Mouse (Mus musculus): ENCODE measurements around the gene Gpi1. TPM values are rescaled to one million over a fixed set of nuclear protein-coding genes. Genes with fewer than 3 reads are reported as not detected.
A peak's percentile ranks its signal among the peaks of the same experiment; 100 is the strongest.
"Not testable (repeated sequence)": the region's sequence is repeated elsewhere in the genome, so short reads cannot be mapped to it uniquely, and the experiment has no call there.

Gpi1 gene
- polyA plus RNA-seq, 1 experiment from 2014 or later = 395 TPM

- H3K27ac ChIP-seq (replicated peaks) = peak within 1 kb of the TSS; percentile 92
- H3K27me3 ChIP-seq (ENCODE audit: low read depth, poor library complexity, severe bottlenecking) = no peaks in the 10 kb centered on the region
- peaks cover 9% of the 10 kb centered on the region for H3K4me1 ChIP-seq
- WGBS = 3% methylated on average over 70 of the region's 70 CpGs
- H3K4me3 ChIP-seq = peak within 1 kb of the TSS; percentile 98
- H3K9me3 ChIP-seq (replicated peaks) = no peaks in the 10 kb centered on the region
- peak; percentile 95 for DNase-seq (ENCODE audit: low spot score)
- peaks cover 43% of the 10 kb centered on the region for H3K36me3 ChIP-seq
Measured at GRCm38 (mm10) chr7:34196132-34197128, 33.7 kb downstream of the Gpi1 start, which contains the start of gene Pdcd2l. Pdcd2l (minus strand) TSS chr7:34196661.

- Histone ChIP-seq H3K36me3 (peaks cover 38% of the 10 kb centered on the region), H3K9me3 (replicated peaks) (no peaks in the 10 kb centered on the region), H3K4me1 (peaks cover 9% of the 10 kb centered on the region), H3K27me3 (ENCODE audit: low read depth, poor library complexity, severe bottlenecking) (no peaks in the 10 kb centered on the region), H3K4me3 (peak overlapping the region; percentile 98), H3K27ac (replicated peaks) (peak overlapping the region; percentile 92; the same call in 1 of the 2 replicates)
- WGBS = 48% methylated on average over 3 of the region's 3 CpGs
- DNase-seq (ENCODE audit: low spot score) = no peak
Measured at GRCm38 (mm10) chr7:34195632-34196031, 34.5 kb downstream of the Gpi1 start.

GRCm38 (mm10) chr7:34192825-34193224 lies 37.3 kb downstream of the Gpi1 start:
- Histone ChIP-seq H3K4me1 (peaks cover 9% of the 10 kb centered on the region), H3K9me3 (replicated peaks) (no peaks in the 10 kb centered on the region), H3K27ac (replicated peaks) (no peak overlapping the region), H3K36me3 (peaks cover 56% of the 10 kb centered on the region), H3K27me3 (ENCODE audit: low read depth, poor library complexity, severe bottlenecking) (no peaks in the 10 kb centered on the region), H3K4me3 (no peak overlapping the region)
- DNase-seq (ENCODE audit: low spot score) = no peak
- 90% methylated on average over 6 of the region's 6 CpGs for WGBS

- peaks cover 84% of the 10 kb centered on the region for H3K36me3 ChIP-seq
- WGBS = 92% methylated on average over 12 of the region's 12 CpGs
- no peaks in the 10 kb centered on the region for H3K27me3 ChIP-seq (ENCODE audit: low read depth, poor library complexity, severe bottlenecking)
Measured at GRCm38 (mm10) chr7:34189376-34189989, 40.7 kb downstream of the Gpi1 start.

GRCm38 (mm10) chr7:34183794-34184193 lies 46.3 kb downstream of the Gpi1 start:
- Histone ChIP-seq H3K4me3 (no peak overlapping the region), H3K27ac (replicated peaks) (no peak overlapping the region), H3K9me3 (replicated peaks) (no peaks in the 10 kb centered on the region), H3K4me1 (no peaks in the 10 kb centered on the region), H3K27me3 (ENCODE audit: low read depth, poor library complexity, severe bottlenecking) (no peaks in the 10 kb centered on the region), H3K36me3 (peaks cover 66% of the 10 kb centered on the region)
- 82% methylated on average over 3 of the region's 3 CpGs for WGBS
- no peak for DNase-seq (ENCODE audit: low spot score)

More at GRCm38 (mm10) chr7:34189376-34189989, 40.7 kb downstream of the Gpi1 start:
- no peaks in the 10 kb centered on the region for H3K4me1 ChIP-seq
- H3K27ac ChIP-seq (replicated peaks) = no peak overlapping the region
- DNase-seq (ENCODE audit: low spot score) = no peak
- H3K4me3 ChIP-seq = no peak overlapping the region
- no peaks in the 10 kb centered on the region for H3K9me3 ChIP-seq (replicated peaks)

- Histone ChIP-seq H3K27me3 (ENCODE audit: low read depth, poor library complexity, severe bottlenecking) (no peaks in the 10 kb centered on the region), H3K4me1 (no peaks in the 10 kb centered on the region), H3K9me3 (replicated peaks) (no peaks in the 10 kb centered on the region), H3K4me3 (no peak overlapping the region), H3K36me3 (peaks cover 61% of the 10 kb centered on the region), H3K27ac (replicated peaks) (no peak overlapping the region)
- 89% methylated on average over 13 of the region's 13 CpGs for WGBS
- no peak for DNase-seq (ENCODE audit: low spot score)
Measured at GRCm38 (mm10) chr7:34183356-34183755, 46.8 kb downstream of the Gpi1 start.

GRCm38 (mm10) chr7:34176241-34176640 lies 53.9 kb downstream of the Gpi1 start:
- not testable (repeated sequence) for DNase-seq (ENCODE audit: low spot score); H3K4me3 ChIP-seq; H3K27ac ChIP-seq (replicated peaks); H3K9me3 ChIP-seq (replicated peaks); H3K4me1 ChIP-seq; H3K36me3 ChIP-seq; H3K27me3 ChIP-seq (ENCODE audit: low read depth, poor library complexity, severe bottlenecking)
- whole genome bisulfite sequencing = 86% methylated on average over 6 of the region's 6 CpGs

- no peak for DNase-seq (ENCODE audit: low spot score)
- Histone ChIP-seq H3K4me1 (peaks cover 2% of the 10 kb centered on the region), H3K27ac (replicated peaks) (no peak overlapping the region), H3K4me3 (no peak overlapping the region), H3K9me3 (replicated peaks) (no peaks in the 10 kb centered on the region), H3K27me3 (ENCODE audit: low read depth, poor library complexity, severe bottlenecking) (no peaks in the 10 kb centered on the region), H3K36me3 (no peaks in the 10 kb centered on the region)
- WGBS = 76% methylated on average over 1 of the region's 1 CpGs
Measured at GRCm38 (mm10) chr7:34172251-34172650, 57.9 kb downstream of the Gpi1 start.

- no peaks in the 10 kb centered on the region for H3K9me3 ChIP-seq (replicated peaks)
- H3K4me3 ChIP-seq = peak within 1 kb of the TSS; percentile 94
- peak within 1 kb of the TSS; percentile 98 for H3K27ac ChIP-seq (replicated peaks)
- DNase-seq (ENCODE audit: low spot score) = no peak
- H3K36me3 ChIP-seq = peaks cover 18% of the 10 kb centered on the region
- H3K27me3 ChIP-seq (ENCODE audit: low read depth, poor library complexity, severe bottlenecking) = no peaks in the 10 kb centered on the region
- WGBS = 79% methylated on average over 3 of the region's 3 CpGs
- H3K4me1 ChIP-seq = peaks cover 12% of the 10 kb centered on the region
Measured at GRCm38 (mm10) chr7:34169454-34169853, 60.7 kb downstream of the Gpi1 start, which contains the start of gene Uba2. Uba2 (minus strand) TSS chr7:34169599.

GRCm38 (mm10) chr7:34168470-34169251 lies 61.5 kb downstream of the Gpi1 start:
- Histone ChIP-seq H3K9me3 (replicated peaks) (no peaks in the 10 kb centered on the region), H3K27ac (replicated peaks) (peak overlapping the region; percentile 98), H3K27me3 (ENCODE audit: low read depth, poor library complexity, severe bottlenecking) (no peaks in the 10 kb centered on the region), H3K4me1 (peaks cover 12% of the 10 kb centered on the region), H3K36me3 (peaks cover 24% of the 10 kb centered on the region), H3K4me3 (peak overlapping the region; percentile 94)
- peak; percentile 91 for DNase-seq (ENCODE audit: low spot score)
- WGBS = 9% methylated on average over 30 of the region's 30 CpGs

GRCm38 (mm10) chr7:34167766-34168469 lies 62.2 kb downstream of the Gpi1 start:
- H3K4me1 ChIP-seq = peaks cover 12% of the 10 kb centered on the region

GRCm38 (mm10) chr7:34166850-34167249 lies 63.3 kb downstream of the Gpi1 start:
- peaks cover 42% of the 10 kb centered on the region for H3K36me3 ChIP-seq
- no peaks in the 10 kb centered on the region for H3K9me3 ChIP-seq (replicated peaks)
- peaks cover 12% of the 10 kb centered on the region for H3K4me1 ChIP-seq
- no peaks in the 10 kb centered on the region for H3K27me3 ChIP-seq (ENCODE audit: low read depth, poor library complexity, severe bottlenecking)
- peak overlapping the region; percentile 94 for H3K4me3 ChIP-seq
- WGBS = 56% methylated on average over 4 of the region's 4 CpGs
- DNase-seq (ENCODE audit: low spot score) = peak; percentile 48
- H3K27ac ChIP-seq (replicated peaks) = no peak overlapping the region

More at GRCm38 (mm10) chr7:34167766-34168469, 62.2 kb downstream of the Gpi1 start:
- no peak for DNase-seq (ENCODE audit: low spot score)
- under 1% methylated on average over 48 of the region's 54 CpGs for WGBS
- Histone ChIP-seq H3K27ac (replicated peaks) (peak overlapping the region; percentile 98), H3K9me3 (replicated peaks) (no peaks in the 10 kb centered on the region), H3K36me3 (peaks cover 31% of the 10 kb centered on the region), H3K27me3 (ENCODE audit: low read depth, poor library complexity, severe bottlenecking) (no peaks in the 10 kb centered on the region), H3K4me3 (peak overlapping the region; percentile 94)

All from midbrain, embryonic 10.5 days (tissue).